Mouse (Mus musculus): ENCODE results near the gene Rtkn2.

Gene Rtkn2

DNA sequence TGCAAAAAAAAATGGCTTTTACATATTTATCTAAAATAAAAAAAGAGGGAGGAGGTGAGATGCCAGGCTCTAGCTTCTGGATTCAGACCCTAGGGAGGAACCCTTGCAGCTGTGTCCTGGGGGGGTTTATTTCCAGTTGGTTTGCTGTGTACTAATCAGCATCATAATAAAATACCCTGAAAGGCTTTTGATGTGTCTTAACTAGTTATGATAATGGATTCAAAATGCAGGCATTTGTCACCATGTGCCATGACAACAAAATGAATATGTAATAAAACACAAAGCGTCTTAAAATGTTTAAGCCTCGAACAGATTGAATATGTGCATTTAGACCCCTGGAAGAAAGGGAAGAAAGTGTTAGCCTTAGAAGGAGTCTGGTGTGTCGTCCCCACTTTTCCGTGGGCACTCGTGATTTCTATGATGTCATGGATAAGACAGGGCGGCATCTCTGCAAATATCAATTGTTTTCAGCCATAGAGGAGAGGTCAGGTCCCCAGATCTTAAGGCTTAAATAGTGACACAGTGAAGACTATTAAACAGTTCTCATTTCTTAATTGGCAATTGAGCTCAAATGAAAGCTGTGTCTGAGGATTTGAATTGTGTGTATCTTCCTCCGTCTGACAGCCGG is 59.7 kb downstream of the Rtkn2 start:
- in situ Hi-C loops (cut with MboI, MseI), result loop anchor here in 1 of 2 experiments (10.0 kb wide), 1 partner anchor 196 kb away; no protein-coding TSS in a partner anchor

DNA sequence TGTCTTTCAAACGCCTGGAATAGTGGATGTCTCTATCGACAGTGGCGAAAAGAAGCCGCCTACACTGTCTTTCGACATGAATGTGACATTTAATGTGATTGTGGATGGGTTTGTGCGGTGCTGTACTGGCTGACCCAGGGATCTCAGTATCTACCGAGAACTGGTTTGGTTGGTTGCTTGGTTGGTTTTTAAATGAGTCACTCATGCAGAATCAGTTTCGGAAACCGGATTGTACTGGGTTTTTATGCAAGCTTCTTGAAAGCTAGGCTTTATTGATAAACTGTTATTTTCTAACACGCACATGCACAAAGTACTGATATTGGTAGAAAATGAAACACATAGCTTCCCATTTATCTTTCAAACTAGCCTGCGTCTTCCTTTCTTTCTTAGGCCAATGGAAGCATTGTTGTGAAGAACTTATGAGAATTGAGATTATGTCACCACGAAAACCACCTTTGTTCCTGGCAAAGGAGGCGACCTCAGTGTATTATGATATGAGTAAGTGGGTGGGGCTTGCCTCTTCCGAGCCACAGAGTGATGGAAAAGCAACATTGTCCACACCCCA is 60.4 kb downstream of the Rtkn2 start:
- in situ Hi-C loops (cut with MboI, MseI), result loop anchor here (10.0 kb wide), 2 partner anchors 195 to 1175 kb away; no protein-coding TSS in a partner anchor

DNA sequence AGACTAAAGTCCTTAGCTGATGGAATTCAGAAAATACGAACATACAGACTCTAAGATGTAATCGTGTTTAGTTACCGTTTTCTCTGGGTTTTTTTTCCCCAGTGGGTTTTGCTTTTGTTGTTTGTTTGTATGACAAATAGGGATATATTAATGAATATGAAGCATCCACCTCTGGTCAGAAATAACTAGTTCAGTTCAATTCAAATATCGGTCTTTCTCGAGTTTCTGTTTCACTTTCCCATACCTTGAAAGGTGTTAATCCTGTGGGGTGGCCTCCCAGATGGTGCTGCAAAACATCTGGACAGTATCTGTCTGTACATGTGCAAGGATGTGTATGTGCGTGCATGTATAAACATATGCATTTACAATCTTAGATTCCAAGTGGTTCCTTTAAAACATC is 61.0 kb downstream of the Rtkn2 start:
- in situ Hi-C loops (cut with MboI, MseI), result loop anchor here in 1 of 2 experiments (10.0 kb wide), 1 partner anchor 1176 kb away; no protein-coding TSS in a partner anchor

DNA sequence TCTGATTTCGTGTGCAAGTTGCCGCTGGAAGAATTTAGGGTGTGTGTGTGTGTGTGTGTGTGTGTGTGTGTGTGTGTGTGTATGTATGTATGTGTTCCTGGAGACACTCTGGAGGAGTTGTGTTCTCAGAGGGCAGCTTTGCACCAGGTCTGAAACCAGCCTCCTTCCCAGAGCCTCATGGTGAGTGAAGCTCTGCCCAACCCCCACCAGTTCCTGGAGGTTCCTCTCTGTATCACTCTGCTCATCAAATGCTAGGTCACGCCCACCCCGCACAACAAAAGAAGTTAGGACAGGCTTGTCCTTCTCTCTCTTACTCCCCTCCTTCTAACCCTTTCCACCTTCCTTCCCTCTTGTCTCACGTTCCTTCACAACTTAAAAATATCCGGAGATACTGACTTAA is 64.6 kb downstream of the Rtkn2 start:
- in situ Hi-C loops (cut with MboI, MseI), result loop anchor here in 1 of 2 experiments (10.0 kb wide), 1 partner anchor 1179 kb away; no protein-coding TSS in a partner anchor

DNA sequence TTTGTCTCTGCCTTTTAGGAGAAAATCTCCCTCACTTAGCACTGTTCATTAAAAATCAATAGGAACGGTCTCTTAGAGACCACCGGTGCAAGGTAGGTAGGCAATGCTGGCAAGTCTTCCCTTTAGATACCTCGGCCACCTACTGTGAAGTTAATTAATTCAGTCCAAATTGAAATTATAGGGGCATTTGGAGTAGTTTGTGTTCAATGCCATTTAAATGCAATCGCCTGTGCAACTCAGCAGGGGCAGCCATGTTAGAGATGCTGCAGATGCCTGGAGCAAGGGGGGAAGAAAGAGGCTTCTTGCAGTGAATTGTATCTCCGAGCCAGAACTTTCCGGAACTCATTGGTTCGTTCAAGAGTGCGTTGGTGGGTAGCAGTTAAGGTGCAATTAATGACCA is 65.5 kb downstream of the Rtkn2 start:
- in situ Hi-C loops (cut with MboI, MseI), result loop anchor here in 1 of 2 experiments (10.0 kb wide), 1 partner anchor 1180 kb away; no protein-coding TSS in a partner anchor

DNA sequence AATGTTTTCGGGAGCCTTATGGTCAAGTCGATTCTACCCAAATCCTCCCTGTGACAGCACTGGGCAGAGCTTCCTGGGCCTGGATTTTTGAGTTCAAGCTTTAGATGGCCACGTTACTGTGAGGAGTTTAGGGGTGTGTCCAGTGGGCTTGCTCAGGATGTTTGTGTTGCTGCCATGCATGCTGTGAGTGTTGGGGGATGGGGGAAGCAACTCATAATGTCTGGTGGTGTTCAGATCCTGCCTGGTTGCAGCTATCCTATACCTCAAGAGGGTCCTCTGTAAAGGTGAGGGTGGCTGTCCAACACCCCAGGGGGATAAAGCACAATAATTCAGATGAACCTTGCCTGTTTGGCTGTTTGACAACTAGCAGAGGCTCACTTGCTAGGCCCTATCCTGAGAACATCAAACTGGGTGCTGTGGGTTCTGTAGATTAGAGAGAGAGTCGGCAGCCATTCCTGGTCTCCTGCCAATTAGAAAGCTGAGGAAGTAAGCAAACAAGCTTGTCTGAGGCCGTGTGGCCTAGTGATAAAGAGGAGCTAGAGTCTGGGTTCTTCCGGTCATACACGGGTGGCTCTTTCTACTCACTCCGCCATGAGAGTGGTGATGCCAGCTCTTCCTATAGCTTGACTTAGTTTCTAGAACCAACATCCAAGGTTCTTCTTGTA is 69.4 kb downstream of the Rtkn2 start:
- in situ Hi-C loops (cut with MboI, MseI), result loop anchor here in 1 of 2 experiments (10.0 kb wide), 1 partner anchor 1184 kb away; no protein-coding TSS in a partner anchor

DNA sequence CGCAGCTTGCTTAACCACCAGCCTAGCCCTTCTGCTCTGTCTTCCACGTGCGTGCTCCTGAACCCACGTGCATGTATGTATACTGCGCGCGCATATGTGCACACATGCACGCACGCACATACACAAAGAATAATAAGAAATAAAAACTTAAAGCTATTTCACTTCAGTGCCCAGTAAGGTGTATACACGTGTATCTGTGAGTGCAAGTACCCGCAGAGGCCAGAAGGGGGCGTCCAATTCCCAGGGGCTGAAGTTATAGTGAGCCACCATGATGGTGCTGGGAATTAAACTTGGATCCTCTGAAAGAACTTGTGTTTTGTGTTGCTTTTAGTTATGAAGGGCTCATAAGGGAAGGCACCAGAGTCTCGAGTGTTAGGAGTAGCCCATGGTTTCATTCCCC is 71.5 kb downstream of the Rtkn2 start:
- in situ Hi-C loops (cut with MboI, MseI), result no loop called here

DNA sequence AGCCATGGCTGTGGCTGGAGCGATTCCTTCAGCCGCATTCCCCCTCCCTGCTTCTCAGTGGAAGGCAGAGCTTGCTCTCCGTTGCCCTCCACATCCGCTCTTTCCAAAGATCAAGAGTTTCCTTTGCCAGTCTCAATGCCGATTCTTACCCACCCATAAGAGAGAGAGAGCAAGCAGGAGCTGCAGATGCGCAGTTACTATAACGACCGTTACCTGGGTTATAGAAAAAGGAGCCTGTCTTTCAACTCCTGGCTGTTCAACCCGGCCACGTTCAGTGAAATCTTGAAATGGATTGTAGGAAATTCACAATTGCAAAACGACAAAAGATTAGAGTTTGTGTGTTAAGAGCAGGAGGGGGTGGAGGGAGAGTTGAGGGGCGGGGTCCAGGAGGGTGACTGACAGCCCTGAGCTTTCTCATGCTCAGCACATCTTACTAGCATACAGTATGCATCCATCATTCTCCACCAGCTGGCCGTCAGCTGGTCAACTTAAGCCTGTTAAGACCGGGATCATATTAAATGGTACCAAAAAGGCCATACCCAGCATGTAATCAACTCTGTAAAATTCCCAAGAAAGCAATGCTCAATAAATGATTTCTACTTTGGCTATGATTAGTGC is 72.1 kb downstream of the Rtkn2 start:
- in situ Hi-C loops (cut with MboI, MseI), result no loop called here

DNA sequence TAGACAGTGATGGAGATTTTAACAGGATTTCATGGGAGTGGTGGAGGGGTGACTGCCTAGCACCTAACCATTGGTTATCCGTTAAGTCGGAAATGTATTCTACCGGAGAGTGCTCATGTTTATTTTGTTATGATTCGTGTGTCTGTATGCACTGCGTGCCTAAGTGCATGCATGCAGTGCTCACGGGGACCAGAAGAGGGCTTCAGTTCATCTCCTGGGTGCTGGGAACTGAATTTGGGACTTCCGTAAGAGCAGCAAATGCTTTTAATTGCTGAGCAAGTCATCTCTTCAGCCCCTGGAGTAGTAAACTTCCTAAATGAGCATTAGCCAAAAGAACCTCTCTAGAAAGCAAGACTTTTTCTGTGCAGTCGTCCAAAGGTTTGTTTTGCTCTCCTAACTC is 72.9 kb downstream of the Rtkn2 start:
- in situ Hi-C loops (cut with MboI, MseI), result no loop called here

DNA sequence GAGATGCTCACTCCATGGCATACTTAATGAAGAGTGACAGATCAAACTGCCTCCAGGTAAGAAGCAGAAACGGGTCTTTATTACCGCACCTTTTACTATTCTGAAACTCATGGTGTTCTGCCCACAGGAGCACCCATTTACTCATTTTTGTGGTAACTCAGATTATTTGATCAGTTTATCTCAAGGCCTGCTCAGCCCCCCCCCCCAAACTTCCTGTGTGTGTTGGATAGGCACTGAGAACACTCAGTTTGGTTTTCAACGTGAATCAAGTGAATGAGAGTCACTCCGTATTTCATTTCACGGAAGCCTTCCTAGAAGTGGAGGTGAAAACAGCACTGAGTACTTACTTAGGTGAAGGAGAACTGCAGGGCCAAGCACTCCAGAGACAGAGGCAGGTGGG is 74.8 kb downstream of the Rtkn2 start:
- in situ Hi-C loops (cut with MboI, MseI), result no loop called here

DNA sequence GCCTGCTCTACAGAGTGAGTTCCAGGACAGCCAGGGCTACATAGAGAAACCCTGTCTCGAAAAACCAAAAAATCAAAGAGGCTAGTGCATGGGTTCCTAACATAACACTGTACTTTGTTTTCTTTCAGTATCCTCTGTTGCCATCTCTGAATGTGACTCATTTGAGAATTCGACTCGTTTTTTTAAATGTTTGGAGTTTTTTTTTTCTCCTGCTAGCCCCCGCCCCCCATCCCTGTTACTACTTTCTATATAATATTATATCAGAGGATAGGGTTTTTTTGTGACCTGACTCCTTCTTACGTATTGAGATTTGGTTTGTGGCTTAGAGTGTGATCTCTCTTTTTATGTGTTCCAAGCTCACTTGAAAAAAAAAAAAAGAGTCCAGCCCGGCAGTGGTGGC is 75.3 kb downstream of the Rtkn2 start:
- in situ Hi-C loops (cut with MboI, MseI), result no loop called here

DNA sequence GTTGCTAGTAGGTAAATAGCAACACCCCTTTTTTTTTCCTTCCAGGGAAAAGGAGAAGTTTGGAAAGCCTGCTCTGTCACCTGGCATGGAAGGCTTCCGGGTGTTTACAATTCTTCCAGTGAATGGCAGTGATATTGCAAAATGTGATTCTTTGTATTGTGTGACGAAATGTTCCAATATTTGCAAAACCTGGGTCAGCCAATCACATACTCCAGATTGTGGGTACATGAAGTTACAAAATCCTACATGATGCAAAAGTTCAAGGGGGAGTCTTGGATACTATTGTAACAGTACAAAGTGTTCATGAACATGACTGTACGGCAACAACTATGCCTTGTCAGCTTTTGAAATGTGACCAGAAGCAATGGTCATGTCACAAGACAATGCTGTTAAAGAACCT is 78.5 kb downstream of the Rtkn2 start:
- in situ Hi-C loops (cut with MboI, MseI), result no loop called here

DNA sequence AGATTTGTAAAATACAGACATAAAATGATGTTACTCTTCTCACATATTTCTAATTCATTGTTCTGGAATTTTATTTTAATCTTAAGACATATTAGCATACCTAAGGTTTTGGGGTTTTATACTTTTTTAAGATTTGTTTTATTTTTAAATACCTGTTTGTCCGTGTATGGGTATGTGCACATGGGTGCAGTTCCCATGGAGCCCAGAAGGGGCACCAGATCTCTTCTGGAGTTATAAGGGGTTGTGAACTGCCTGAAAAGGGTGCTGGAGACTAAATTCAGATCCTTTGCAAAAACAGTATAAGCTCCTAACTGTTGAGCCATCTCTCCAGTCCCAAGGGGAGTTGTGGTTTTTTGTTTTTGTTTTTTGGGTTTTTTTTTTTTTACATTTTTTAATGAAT is 79.0 kb downstream of the Rtkn2 start:
- in situ Hi-C loops (cut with MboI, MseI), result no loop called here

DNA sequence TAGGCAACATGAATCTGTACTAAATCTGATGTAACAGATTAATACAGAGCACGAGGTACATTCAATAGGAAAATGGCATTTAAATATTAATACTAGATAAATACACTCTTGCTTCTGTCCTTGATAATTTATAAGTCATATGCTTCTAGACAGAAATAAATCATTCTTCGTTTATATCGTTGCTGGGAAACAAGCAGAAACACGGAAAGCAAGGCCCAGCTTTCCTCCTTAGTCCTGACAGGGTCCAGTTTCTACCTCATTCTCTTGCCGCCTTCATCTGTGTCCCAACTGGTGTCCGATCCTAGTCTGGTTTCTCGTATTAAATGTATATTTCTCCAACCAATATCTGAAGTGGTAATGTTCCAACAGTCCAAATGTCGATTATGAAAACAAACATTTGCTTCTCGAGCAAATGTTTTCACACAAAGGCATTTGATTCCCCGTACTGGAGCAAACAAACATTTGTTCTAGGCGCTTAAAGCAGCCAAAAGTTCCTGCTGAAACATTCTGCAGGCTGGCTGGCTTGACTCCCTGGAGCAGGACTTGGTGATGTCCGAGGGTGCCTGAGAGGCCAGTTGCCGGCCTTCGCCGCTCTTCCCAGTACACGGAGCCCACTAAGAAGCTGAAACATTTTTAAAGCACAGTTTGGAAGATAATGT is 81.3 kb downstream of the Rtkn2 start:
- in situ Hi-C loops (cut with MboI, MseI), result no loop called here

DNA sequence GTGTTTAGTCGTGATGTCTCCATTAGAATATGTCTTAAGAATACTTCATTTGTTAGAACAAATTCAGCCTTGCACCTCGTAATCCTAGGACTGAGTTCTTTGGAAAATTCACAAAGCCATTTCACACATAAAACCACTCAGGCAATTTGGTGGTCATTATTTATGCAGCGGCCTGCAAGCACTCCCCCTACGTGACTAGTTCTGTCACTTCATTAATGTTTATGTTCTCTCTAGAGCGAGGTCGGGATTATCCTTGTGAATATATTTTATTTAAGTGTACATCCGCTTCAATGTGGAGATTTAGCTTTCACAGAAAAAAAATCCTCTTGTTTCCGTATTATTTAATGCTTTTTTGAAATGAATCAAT is 81.9 kb downstream of the Rtkn2 start:
- in situ Hi-C loops (cut with MboI, MseI), result no loop called here

DNA sequence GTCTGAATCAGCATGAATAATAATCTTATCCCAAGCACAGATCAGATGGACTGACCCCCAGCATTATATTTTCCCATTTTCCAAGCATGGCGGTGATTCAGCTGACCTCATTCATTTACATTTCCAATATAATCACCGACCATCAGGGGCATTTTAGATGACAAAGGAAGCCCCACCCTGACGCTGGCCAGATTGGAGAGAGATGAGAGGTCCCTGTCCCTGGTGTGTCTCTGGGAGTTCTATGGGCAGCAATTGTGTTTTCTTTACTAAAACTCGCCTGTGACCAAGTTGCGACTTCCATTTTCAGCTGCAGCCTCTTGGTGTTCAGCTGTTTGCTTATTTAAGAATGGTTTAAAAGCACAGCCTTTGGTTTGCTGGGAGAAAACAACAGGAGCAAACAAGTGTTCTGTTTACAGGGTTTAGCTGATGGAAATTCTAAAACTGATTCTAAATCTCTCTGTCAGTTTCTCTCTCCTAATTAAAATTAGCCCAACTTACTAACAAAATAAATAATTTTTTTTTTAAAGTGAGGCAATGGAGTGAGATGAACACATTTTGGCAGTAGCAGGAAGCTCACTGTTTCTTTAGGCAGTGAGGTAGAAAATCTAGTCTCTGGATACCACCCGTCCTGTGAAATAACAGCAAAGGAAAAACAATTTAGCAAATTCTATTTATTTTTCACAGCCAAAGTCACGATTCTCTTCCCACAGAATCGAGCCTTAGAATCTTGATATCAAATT is 84.6 kb downstream of the Rtkn2 start:
- in situ Hi-C loops (cut with MboI, MseI), result no loop called here

DNA sequence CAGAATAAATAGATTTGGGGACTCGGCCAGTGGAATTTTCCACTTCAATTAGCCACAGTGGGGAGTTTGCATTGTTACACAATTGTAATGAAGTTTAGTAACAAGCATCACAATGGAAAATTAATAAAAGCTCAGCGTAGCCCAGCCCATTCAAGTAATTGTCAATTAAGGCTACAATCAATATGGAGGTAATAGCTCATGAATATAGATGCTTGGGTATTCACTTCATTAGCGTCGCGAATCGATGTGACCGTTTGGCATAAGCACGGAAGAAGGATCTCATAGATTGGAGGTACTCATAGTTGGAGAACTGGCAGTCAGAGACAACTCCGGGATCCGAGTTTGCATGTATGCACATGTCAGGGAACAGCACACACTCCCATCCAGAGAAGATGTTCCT is 85.2 kb downstream of the Rtkn2 start:
- in situ Hi-C loops (cut with MboI, MseI), result no loop called here

DNA sequence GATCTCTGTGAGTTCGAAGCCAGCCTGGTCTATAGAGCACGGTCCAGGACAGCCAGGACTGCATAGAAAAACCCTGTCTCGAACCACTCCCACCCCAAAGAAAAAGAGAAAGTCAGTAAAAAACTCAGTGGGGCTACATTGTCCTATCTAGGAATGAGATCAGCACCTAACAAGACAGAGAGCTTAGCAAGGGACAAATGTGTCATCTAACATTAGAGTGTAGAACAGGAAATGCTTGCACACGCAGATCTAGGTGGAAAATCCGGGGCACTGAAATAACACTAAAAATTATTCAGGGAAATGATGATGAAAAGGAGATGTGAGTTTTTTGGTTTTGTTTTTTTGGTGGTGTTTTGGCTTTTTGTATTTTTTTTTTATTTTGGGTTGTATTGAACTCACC is 86.8 kb downstream of the Rtkn2 start:
- in situ Hi-C loops (cut with MboI, MseI), result no loop called here

DNA sequence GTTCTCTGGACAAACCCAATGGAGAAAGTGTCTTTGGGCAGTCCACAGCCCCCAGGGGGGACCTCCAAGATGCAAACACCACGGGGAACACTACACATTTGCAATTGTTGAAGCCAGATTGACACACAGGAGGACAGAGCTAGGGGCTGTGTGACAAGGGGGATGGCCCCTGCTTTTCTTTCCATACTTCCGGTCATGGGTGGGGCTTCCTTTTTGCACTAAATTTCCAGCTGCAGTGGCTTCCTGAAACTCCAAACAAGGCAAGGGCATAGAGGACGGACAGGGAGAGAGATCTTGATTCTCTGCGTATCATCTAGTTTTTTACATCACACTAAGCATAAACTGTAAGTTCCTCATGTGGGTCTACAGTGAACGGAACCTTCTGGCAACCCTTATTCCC is 88.6 kb downstream of the Rtkn2 start:
- in situ Hi-C loops (cut with MboI, MseI), result no loop called here

DNA sequence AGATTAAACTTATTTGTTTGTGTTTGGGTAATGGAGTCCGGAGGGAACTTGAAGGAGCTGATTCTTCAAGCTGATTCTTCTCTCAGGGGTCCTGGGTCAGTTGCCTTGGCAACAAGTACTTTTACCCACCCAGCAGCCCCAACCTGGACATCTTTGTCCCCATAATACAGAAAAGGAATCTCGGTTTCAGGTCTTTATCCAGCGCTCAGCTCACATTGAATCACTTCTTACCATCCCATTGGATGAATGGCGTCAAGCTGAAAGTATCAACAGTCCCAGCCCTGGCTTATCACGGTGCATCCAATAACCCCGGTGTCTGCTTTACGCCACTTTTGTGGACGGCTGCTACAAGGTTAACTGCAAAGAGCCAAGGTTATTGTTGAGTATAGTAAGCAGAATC is 89.1 kb downstream of the Rtkn2 start:
- in situ Hi-C loops (cut with MboI, MseI), result no loop called here

DNA sequence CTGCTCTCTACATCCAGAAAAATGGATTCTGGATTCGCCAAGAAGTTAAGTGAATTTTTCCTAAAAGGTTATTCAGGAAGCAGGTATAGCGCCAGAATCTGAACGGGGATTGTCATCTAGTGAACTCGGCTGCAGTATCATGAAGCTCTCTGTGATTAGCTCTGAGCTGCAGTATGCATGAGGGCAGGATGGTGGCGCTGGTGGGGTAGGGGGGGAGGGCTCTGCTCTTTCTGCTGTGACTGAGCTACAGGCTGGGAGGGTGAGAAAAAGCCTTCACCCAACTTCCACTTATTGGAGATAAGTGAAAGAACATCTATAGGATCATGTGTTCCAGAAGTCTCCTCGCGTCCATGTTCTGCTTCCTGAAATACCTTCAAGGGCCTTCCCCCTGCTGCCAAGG is 91.7 kb downstream of the Rtkn2 start:
- in situ Hi-C loops (cut with MboI, MseI), result no loop called here

Measured in T-helper 17 cell (primary cell).